Mouse (Mus musculus): ENCODE data around the gene Ush1g. TPM values are rescaled to one million over a fixed set of nuclear protein-coding genes. Genes with fewer than 3 reads are reported as not detected.

Ush1g gene
- total and polyA plus RNA-seq, 2 experiments from 2014 or later, result 0.32 TPM; not detected in 1

DNA sequence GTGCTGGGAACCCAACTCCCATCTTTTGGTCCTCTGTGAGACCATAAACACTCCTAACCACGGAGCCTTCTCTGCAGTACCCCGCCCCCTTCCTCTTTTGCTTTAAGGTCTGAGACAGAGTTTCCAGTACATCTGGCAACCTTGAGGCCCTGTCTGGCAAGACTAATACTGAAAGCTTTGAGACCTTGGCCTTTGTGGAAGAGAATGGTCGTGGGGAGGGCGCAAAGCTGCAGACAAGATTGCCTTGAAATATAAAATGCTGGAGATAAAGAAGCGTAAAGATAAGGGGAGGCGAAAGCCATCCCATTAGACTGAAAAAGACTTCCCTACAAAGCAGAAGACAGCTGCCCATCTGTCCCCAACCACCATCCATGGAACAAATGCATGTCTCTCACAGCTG lies 46.3 kb downstream of the Ush1g start:
- H3K36me3 ChIP-seq (ENCODE audit: insufficient read depth, low read length), result peaks cover 8% of the 10 kb centered on the region; the same call in 1 of the 2 replicates
- H3K4me1 ChIP-seq (ENCODE audit: insufficient read depth, low read length), result peaks cover 21% of the 10 kb centered on the region
- H3K27me3 ChIP-seq (ENCODE audit: insufficient read depth, low read length), result no peaks in the 10 kb centered on the region
- 90% methylated on average over 6 of the region's 6 CpGs for WGBS
- H3K4me2 ChIP-seq (ENCODE audit: low read depth, low read length, poor library complexity, severe bottlenecking), result peak overlapping the region; percentile 83
- TF ChIP-seq CTCF (IDR thresholded peaks at IDR 0.05), result no peak
- peak overlapping the region; percentile 61 for H3K4me3 ChIP-seq (ENCODE audit: low read depth, low read length)
- H3K9me3 ChIP-seq (ENCODE audit: low read length), result no peaks in the 10 kb centered on the region
- no peak for ATAC-seq (ENCODE audit: low FRiP score)
- no peak for DNase-seq (ENCODE audit: low spot score)
- H3K27ac ChIP-seq (ENCODE audit: low read depth, low read length), result no peak overlapping the region
- peak overlapping the region; percentile 74; the same call in 1 of the 2 replicates for H3K9ac ChIP-seq (replicated peaks; ENCODE audit: low read length, poor library complexity, severe bottlenecking)

DNA sequence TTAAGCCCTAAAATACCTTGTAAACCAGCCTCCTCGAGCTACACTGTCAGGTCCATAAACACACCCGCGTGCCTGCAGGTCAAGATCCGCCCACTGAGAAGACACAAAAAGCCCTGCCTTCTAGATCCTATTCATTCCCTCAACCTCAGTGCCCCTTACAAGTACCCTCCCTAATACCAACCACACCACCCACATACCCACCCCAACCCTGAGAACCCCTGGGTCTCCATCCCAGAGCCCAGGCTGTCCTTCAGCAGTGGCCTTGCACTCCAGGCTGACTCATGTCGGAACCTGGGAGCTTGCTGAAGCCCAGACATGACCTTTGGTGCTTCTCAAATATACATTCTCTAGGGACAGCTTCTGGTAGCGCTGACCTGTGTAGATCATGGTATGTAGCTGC lies 47.1 kb downstream of the Ush1g start:
- no peak for ATAC-seq (ENCODE audit: low FRiP score)
- no peak overlapping the region for H3K4me3 ChIP-seq (ENCODE audit: low read depth, low read length)
- TF ChIP-seq CTCF (IDR thresholded peaks at IDR 0.05), result no peak
- H3K9ac ChIP-seq (replicated peaks; ENCODE audit: low read length, poor library complexity, severe bottlenecking), result no peak overlapping the region
- H3K27me3 ChIP-seq (ENCODE audit: insufficient read depth, low read length), result no peaks in the 10 kb centered on the region
- WGBS, result 93% methylated on average over 6 of the region's 6 CpGs
- H3K9me3 ChIP-seq (ENCODE audit: low read length), result no peaks in the 10 kb centered on the region
- peaks cover 21% of the 10 kb centered on the region for H3K4me1 ChIP-seq (ENCODE audit: insufficient read depth, low read length)
- no peak overlapping the region for H3K27ac ChIP-seq (ENCODE audit: low read depth, low read length)
- peaks cover 8% of the 10 kb centered on the region; the same call in 1 of the 2 replicates for H3K36me3 ChIP-seq (ENCODE audit: insufficient read depth, low read length)
- no peak overlapping the region for H3K4me2 ChIP-seq (ENCODE audit: low read depth, low read length, poor library complexity, severe bottlenecking)
- no peak for DNase-seq (ENCODE audit: low spot score)

DNA sequence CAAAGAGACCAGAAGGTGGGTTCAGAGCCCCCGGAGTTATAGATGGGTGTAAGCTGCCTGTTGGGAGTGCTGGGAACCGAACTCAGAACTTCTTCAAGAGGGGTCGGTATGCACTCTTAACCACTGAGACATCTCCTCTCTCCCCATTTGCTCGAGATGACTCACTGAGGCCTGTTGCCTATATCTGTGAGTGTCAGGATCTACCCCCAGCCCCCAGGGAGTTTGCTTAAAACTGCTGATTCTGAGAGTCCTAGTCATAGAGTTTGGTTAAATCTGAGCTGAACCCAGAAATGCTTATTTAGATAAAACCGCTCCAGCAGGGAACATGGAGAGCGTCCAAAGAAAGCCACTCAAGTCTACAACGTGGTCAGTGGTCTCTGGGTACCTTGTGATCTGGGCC lies 47.7 kb downstream of the Ush1g start:
- no peak overlapping the region for H3K9ac ChIP-seq (replicated peaks; ENCODE audit: low read length, poor library complexity, severe bottlenecking)
- no peak overlapping the region for H3K4me3 ChIP-seq (ENCODE audit: low read depth, low read length)
- peaks cover 13% of the 10 kb centered on the region; the same call in 1 of the 2 replicates for H3K36me3 ChIP-seq (ENCODE audit: insufficient read depth, low read length)
- ATAC-seq (ENCODE audit: low FRiP score) (no peak), DNase-seq (ENCODE audit: low spot score) (no peak)
- no peak overlapping the region for H3K27ac ChIP-seq (ENCODE audit: low read depth, low read length)
- 83% methylated on average over 7 of the region's 7 CpGs for WGBS
- H3K4me1 ChIP-seq (ENCODE audit: insufficient read depth, low read length), result peaks cover 21% of the 10 kb centered on the region
- H3K27me3 ChIP-seq (ENCODE audit: insufficient read depth, low read length), result no peaks in the 10 kb centered on the region
- no peak for TF ChIP-seq CTCF (IDR thresholded peaks at IDR 0.05)
- H3K4me2 ChIP-seq (ENCODE audit: low read depth, low read length, poor library complexity, severe bottlenecking), result no peak overlapping the region
- H3K9me3 ChIP-seq (ENCODE audit: low read length), result no peaks in the 10 kb centered on the region

DNA sequence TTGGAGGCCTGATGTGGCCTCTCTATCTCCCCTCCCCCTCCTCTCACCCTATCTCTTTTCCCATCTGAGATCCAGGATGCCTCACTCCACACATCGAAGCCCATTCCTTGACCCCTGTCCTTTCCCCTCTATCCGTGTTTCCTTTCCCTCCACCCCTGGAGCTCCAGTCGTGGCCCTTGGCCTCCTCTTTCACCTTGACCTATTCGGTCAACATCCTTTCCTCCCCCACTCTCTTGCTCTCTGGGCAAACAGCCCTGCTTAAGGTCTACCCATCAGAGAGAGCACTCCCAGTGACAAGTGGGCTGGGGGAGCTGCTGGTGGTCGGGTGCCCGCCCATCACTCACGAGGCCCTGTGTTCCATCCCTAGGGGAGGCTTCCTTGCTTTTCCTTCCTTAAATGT lies 48.1 kb downstream of the Ush1g start:
- 79% methylated on average over 7 of the region's 7 CpGs for WGBS
- H3K4me1 ChIP-seq (ENCODE audit: insufficient read depth, low read length), result peaks cover 21% of the 10 kb centered on the region
- H3K27ac ChIP-seq (ENCODE audit: low read depth, low read length), result no peak overlapping the region
- no peaks in the 10 kb centered on the region for H3K9me3 ChIP-seq (ENCODE audit: low read length)
- no peak overlapping the region for H3K9ac ChIP-seq (replicated peaks; ENCODE audit: low read length, poor library complexity, severe bottlenecking)
- no peak overlapping the region for H3K4me2 ChIP-seq (ENCODE audit: low read depth, low read length, poor library complexity, severe bottlenecking)
- H3K27me3 ChIP-seq (ENCODE audit: insufficient read depth, low read length), result peaks cover 2% of the 10 kb centered on the region; the same call in 1 of the 2 replicates
- peaks cover 18% of the 10 kb centered on the region for H3K36me3 ChIP-seq (ENCODE audit: insufficient read depth, low read length)
- ATAC-seq (ENCODE audit: low FRiP score) (no peak), DNase-seq (ENCODE audit: low spot score) (no peak)
- TF ChIP-seq CTCF (IDR thresholded peaks at IDR 0.05), result no peak
- H3K4me3 ChIP-seq (ENCODE audit: low read depth, low read length), result no peak overlapping the region

DNA sequence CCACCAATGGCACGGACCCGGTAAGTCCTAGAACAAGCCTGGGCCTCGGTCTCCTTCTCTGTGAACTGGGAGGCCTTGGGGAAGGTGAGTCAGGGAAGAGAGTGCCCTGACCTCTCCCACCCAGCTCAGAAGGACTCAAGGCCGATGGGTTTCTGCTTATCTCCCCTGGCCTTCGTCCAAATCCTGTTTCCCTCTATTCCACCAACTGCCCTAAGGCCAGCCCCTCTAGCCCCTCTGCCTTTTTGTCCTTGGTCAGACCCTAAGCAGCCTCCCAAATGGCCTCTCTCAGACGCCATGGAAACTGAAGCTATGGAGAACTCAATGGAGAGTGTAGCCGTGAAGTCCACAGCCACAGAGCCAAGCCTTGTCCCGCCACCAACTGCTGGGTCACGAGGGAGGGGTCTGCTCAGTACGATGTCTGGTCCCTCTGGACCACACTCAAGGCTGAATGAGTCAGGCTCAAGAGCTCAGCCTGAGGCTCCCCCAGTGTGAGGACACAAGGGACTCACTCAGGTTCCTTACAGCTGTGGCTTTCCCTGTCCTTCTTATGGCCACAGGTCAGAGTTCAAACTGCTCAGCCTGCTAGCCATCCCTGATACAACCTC lies 48.8 kb downstream of the Ush1g start:
- H3K27ac ChIP-seq (ENCODE audit: low read depth, low read length), result no peak overlapping the region
- no peaks in the 10 kb centered on the region for H3K9me3 ChIP-seq (ENCODE audit: low read length)
- no peak overlapping the region for H3K4me3 ChIP-seq (ENCODE audit: low read depth, low read length)
- WGBS, result 66% methylated on average over 10 of the region's 10 CpGs
- TF ChIP-seq CTCF (IDR thresholded peaks at IDR 0.05), result no peak
- no peak overlapping the region for H3K9ac ChIP-seq (replicated peaks; ENCODE audit: low read length, poor library complexity, severe bottlenecking)
- H3K36me3 ChIP-seq (ENCODE audit: insufficient read depth, low read length), result peaks cover 25% of the 10 kb centered on the region
- peaks cover 20% of the 10 kb centered on the region for H3K4me1 ChIP-seq (ENCODE audit: insufficient read depth, low read length)
- ATAC-seq (ENCODE audit: low FRiP score) (no peak), DNase-seq (ENCODE audit: low spot score) (no peak)
- H3K4me2 ChIP-seq (ENCODE audit: low read depth, low read length, poor library complexity, severe bottlenecking), result no peak overlapping the region
- peaks cover 10% of the 10 kb centered on the region for H3K27me3 ChIP-seq (ENCODE audit: insufficient read depth, low read length)

DNA sequence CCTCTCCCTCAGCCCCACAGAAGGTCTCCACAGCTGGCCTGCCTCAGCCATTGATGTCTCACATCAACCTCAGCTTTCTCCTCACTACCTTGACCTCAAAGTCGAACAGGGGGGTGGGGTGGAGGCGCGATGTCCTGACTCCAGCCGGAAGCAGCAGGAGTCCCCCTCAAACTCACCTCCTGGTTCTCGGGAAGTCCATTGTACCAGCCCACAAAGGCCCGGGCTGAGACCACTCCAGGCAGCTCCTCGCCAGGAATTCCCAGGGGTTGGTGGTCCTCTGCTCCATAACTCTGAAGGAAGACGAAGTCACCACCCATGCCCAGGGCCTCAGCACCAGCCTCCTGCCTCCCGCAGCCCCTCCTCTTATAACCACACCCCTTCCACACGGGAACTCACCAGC lies 50.4 kb downstream of the Ush1g start:
- H3K4me1 ChIP-seq (ENCODE audit: insufficient read depth, low read length), result peaks cover 23% of the 10 kb centered on the region
- H3K36me3 ChIP-seq (ENCODE audit: insufficient read depth, low read length), result peaks cover 26% of the 10 kb centered on the region
- H3K9ac ChIP-seq (replicated peaks; ENCODE audit: low read length, poor library complexity, severe bottlenecking), result no peak overlapping the region
- H3K27ac ChIP-seq (ENCODE audit: low read depth, low read length), result no peak overlapping the region
- no peaks in the 10 kb centered on the region for H3K9me3 ChIP-seq (ENCODE audit: low read length)
- peaks cover 23% of the 10 kb centered on the region for H3K27me3 ChIP-seq (ENCODE audit: insufficient read depth, low read length)
- no peak for DNase-seq (ENCODE audit: low spot score)
- no peak for ATAC-seq (ENCODE audit: low FRiP score)
- no peak overlapping the region for H3K4me2 ChIP-seq (ENCODE audit: low read depth, low read length, poor library complexity, severe bottlenecking)
- no peak for TF ChIP-seq CTCF (IDR thresholded peaks at IDR 0.05)
- H3K4me3 ChIP-seq (ENCODE audit: low read depth, low read length), result no peak overlapping the region
- 71% methylated on average over 10 of the region's 10 CpGs for WGBS
